In genomic region chr14:47525861-47526260, GRCm38 (mm10) we compare ENCODE assay signal across 30 mouse cellular contexts. TPM values are rescaled to one million over a fixed set of nuclear protein-coding genes. Genes with fewer than 3 reads are reported as not detected.
DNase-seq lines count a peak whose midpoint lies in the region; ATAC-seq and TF ChIP-seq lines count a peak whose summit lies in the region.
"Had no signal": no experiment of that assay in that cellular context is flagged by ENCODE, and none has a peak within 500 bp of the region (broad histone marks: within the 10 kb centered on the region; RNA-seq: fewer than 3 reads in every experiment).

No protein-coding gene starts in this region.

- no peaks in the 10 kb centered on the region for H3K27me3 ChIP-seq in liver, postnatal 0 days (ENCODE audit: insufficient read depth, low read length)
- H3K27me3 ChIP-seq: CH12.LX; embryonic facial prominence, embryonic 15.5 days; forebrain, embryonic 12.5 days; limb, embryonic 12.5 days; midbrain, embryonic 13.5 days; neural tube, embryonic 13.5 days had no signal

- H3K27ac ChIP-seq in liver, postnatal 0 days (ENCODE audit: low read depth), result 0 out of 2 replicates have a peak overlapping the region, but pooled peaks have one; percentile 34
- H3K27ac ChIP-seq: embryonic facial prominence, embryonic 10.5 days; embryonic facial prominence, embryonic 15.5 days; forebrain, embryonic 12.5 days; hindbrain, embryonic 14.5 days; limb, embryonic 12.5 days; midbrain, embryonic 13.5 days; neural tube, embryonic 13.5 days had no signal

- TF ChIP-seq CTCF in liver, postnatal 0 days (IDR thresholded peaks at IDR 0.05; ENCODE audit: low read depth), result no peak

- no peak for TF ChIP-seq EP300 in liver, postnatal 0 days (IDR thresholded peaks at IDR 0.05; ENCODE audit: low read depth)

- ATAC-seq in frontal cortex, adult (ENCODE audit: low TSS enrichment), result peak; percentile 50
- ATAC-seq in liver, postnatal 0 days, result no peak
- ATAC-seq: activated CD4-positive, CD25-positive, alpha-beta regulatory T cell, adult 4 months; intestine, postnatal 0 days; lung, postnatal 0 days; midbrain, embryonic 13.5 days had no signal

- peaks cover 53% of the 10 kb centered on the region for H3K4me1 ChIP-seq in liver, postnatal 0 days (ENCODE audit: insufficient read depth)
- H3K4me1 ChIP-seq: embryonic facial prominence, embryonic 10.5 days; embryonic facial prominence, embryonic 15.5 days; forebrain, embryonic 12.5 days; midbrain, embryonic 13.5 days; neural tube, embryonic 13.5 days had no signal

- no peak overlapping the region for H3K4me3 ChIP-seq in liver, postnatal 0 days (ENCODE audit: low read depth, low read length)
- H3K4me3 ChIP-seq: embryonic facial prominence, embryonic 10.5 days; embryonic facial prominence, embryonic 15.5 days; forebrain, embryonic 12.5 days; limb, embryonic 12.5 days; midbrain, embryonic 13.5 days; neural tube, embryonic 13.5 days had no signal

- H3K4me2 ChIP-seq in liver, postnatal 0 days (ENCODE audit: low read depth, low read length), result no peak overlapping the region
- H3K4me2 ChIP-seq: embryonic facial prominence, embryonic 15.5 days; forebrain, embryonic 12.5 days; heart, embryonic 11.5 days; hindbrain, embryonic 14.5 days; limb, embryonic 12.5 days; midbrain, embryonic 13.5 days; neural tube, embryonic 13.5 days had no signal

- peaks cover 26% of the 10 kb centered on the region for H3K36me3 ChIP-seq in liver, postnatal 0 days (replicated peaks; ENCODE audit: insufficient read depth, low read length)
- H3K36me3 ChIP-seq: forebrain, embryonic 12.5 days had no signal

- no peak overlapping the region for H3K9ac ChIP-seq in liver, postnatal 0 days (replicated peaks)
- H3K9ac ChIP-seq: embryonic facial prominence, embryonic 15.5 days; forebrain, embryonic 12.5 days; hindbrain, embryonic 14.5 days; limb, embryonic 12.5 days; midbrain, embryonic 13.5 days; neural tube, embryonic 13.5 days had no signal

- WGBS in liver, postnatal 0 days (ENCODE audit: insufficient replicate concordance), result 87% methylated on average over 5 of the region's 5 CpGs

- no peaks in the 10 kb centered on the region for H3K9me3 ChIP-seq in liver, postnatal 0 days (ENCODE audit: low read length)
- H3K9me3 ChIP-seq: embryonic facial prominence, embryonic 10.5 days; embryonic facial prominence, embryonic 15.5 days; forebrain, embryonic 12.5 days; limb, embryonic 12.5 days; midbrain, embryonic 13.5 days; neural tube, embryonic 13.5 days had no signal

- intact Hi-C loops in left cerebral cortex, postnatal 36 days (cut with DNase I), result loop anchor here (2.0 kb wide), 1 partner anchor 17 kb away; no protein-coding TSS in a partner anchor
- intact Hi-C loops in left cerebral cortex, postnatal 4 days (cut with DNase I), result no loop called here

- no peak for DNase-seq in frontal cortex, postnatal 10 days (ENCODE audit: low spot score in 2 of 2)
- DNase-seq in left cerebral cortex, postnatal 36 days (ENCODE audit: low spot score in 2 of 2), result peak; percentile 33 to 42
- DNase-seq in left cerebral cortex, postnatal 4 days, result no peak
- DNase-seq in brain, adult 2 months (ENCODE audit: low read depth, low spot score), result peak; percentile 75
- no peak for DNase-seq in liver, postnatal 0 days
- no peak for DNase-seq in spleen, postnatal 36 days (ENCODE audit: low spot score in 2 of 2)
- DNase-seq: adrenal gland, adult 2 months; adrenal gland, postnatal 36 days; cerebellum, adult 2 months; cerebellum, postnatal 14 days; gastrocnemius, postnatal 36 days; heart, adult 18-20 months; kidney, adult 9 months; kidney, postnatal 10 days; lung, adult 18-20 months; lung, postnatal 4 days; right cerebral cortex, postnatal 4 days had no signal

RNA-seq across cellular contexts. Expression of gene Atg14, which starts 44.6 kb away (rescaled TPM):
- total RNA-seq in left cerebral cortex, postnatal 36 days (2021), result 10 to 100 TPM; 16.3 to 20.5 TPM
- total RNA-seq in left cerebral cortex, postnatal 4 days (2021), result 10 to 100 TPM; 14.4 to 14.7 TPM
- polyA plus RNA-seq in liver, postnatal 0 days (2015; fragmentation: Nextera tagmentation; extraction: Ambion mirVana), result 5.6 and 6.3 TPM in 2 replicates

Comparison
In these comparisons a context has a peak if more than half of its experiments do, and no peak if none do; other contexts are left out.
1. DNase-seq: peak in left cerebral cortex, postnatal 36 days (2 of 2) and brain, adult 2 months (single experiment); none in frontal cortex, postnatal 10 days (0 of 2), left cerebral cortex, postnatal 4 days (single experiment), liver, postnatal 0 days (single experiment) and spleen, postnatal 36 days (0 of 2).